Mouse (Mus musculus) kidney, adult 2 months (tissue): Measurements from ENCODE around the gene Slit3. TPM values are rescaled to one million over a fixed set of nuclear protein-coding genes. Genes with fewer than 3 reads are reported as not detected.

Experiments used
- DNase-seq: peaks from one replicate; pipeline ENCODE4 v3.0.0; 2021
- H3K27ac ChIP-seq: fragments of 200-500 bp; 2 replicates; pipeline ENCODE4 v1.5.1; 2012; ENCODE audit warnings: low read depth, low read length, control low read depth, inconsistent platforms; ENCODE audit not compliant: insufficient read depth
- H3K27me3 ChIP-seq: fragments of 200-500 bp; replicated peaks from 2 replicates; pipeline ENCODE4 v1.6.1; 2012; ENCODE audit warnings: mild to moderate bottlenecking, moderate library complexity, low read length, inconsistent platforms; ENCODE audit not compliant: control insufficient read depth, insufficient read depth
- H3K36me3 ChIP-seq: fragments of 200-500 bp; 2 replicates; pipeline ENCODE4 v1.6.1; 2012; ENCODE audit warnings: mild to moderate bottlenecking, moderate library complexity, low read length, inconsistent platforms; ENCODE audit not compliant: control insufficient read depth, insufficient read depth
- H3K4me1 ChIP-seq: fragments of 200-500 bp; 2 replicates; pipeline ENCODE4 v1.6.1; 2011; ENCODE audit warnings: low read length; ENCODE audit not compliant: control insufficient read depth, insufficient read depth
- H3K4me3 ChIP-seq: fragments of 200-500 bp; 2 replicates; pipeline ENCODE4 v1.5.1; 2011; ENCODE audit warnings: mild to moderate bottlenecking, low read depth, low read length, control low read depth; ENCODE audit not compliant: insufficient read depth
- CTCF ChIP-seq: fragments of 200-500 bp; conservative IDR thresholded peaks from 2 replicates; pipeline ENCODE4 v1.5.1; 2011; ENCODE audit warnings: low read depth, mild to moderate bottlenecking, control low read depth, low read length, moderate library complexity, mixed read lengths; ENCODE audit not compliant: insufficient read depth, insufficient read length
- POLR2A ChIP-seq: fragments of 200-500 bp; IDR thresholded peaks from one replicate; pipeline ENCODE4 v1.6.1; 2011; ENCODE audit warnings: low read depth, low read length, control low read depth
- WGBS: fragments of 180-500 bp; shearing (Covaris S2); methylation state at CpG from one replicate; pipeline ENCODE4 v1.1.7; 2018; 5-methylcytosine and 5-hydroxymethylcytosine counted together
- polyA plus RNA-seq: library from polyadenylated mRNA; depleted of rRNA; stranded (reverse); fragments of >200 nt; gene quantifications from 2 replicates; pipeline ENCODE4 v1.2.3, GENCODE M21; 2012

The Slit3 gene
- polyA plus RNA-seq, 1 experiment, result 8.4 TPM

GRCm38 (mm10) chr11:35537128-35538088 is 416.4 kb downstream of the Slit3 start:
- TF ChIP-seq POLR2A (no peak), CTCF (no peak)
- Histone ChIP-seq H3K4me1 (no peaks in the 10 kb centered on the region), H3K36me3 (no peaks in the 10 kb centered on the region), H3K4me3 (no peak overlapping the region), H3K27ac (no peak overlapping the region), H3K27me3 (no peaks in the 10 kb centered on the region)
- DNase-seq, result no peak
- 74% methylated on average over 18 of the region's 18 CpGs for whole genome bisulfite sequencing

DNA sequence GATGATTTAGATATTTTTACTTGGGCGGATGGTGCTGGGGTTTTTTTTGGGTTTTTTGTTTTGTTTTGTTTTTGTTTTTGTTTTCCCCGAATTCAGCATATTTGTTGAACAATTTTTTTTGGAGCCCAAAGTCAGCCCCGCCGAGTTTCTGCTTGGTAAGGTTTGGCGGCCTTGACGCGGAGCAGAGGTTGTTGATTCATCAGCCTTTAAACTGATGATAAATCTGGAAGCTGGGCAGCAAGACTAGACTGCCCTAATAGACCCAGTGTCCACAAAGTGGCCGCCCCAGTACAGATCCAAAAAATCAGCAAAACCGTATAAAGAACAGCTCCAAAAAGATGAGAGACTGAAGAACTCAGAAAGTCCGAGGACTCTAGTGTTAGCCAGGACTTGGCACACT is 421.7 kb downstream of the Slit3 start:
- no peaks in the 10 kb centered on the region for H3K4me1 ChIP-seq
- no peaks in the 10 kb centered on the region for H3K36me3 ChIP-seq
- no peaks in the 10 kb centered on the region; the same call in 1 of the 2 replicates for H3K27me3 ChIP-seq
- H3K27ac ChIP-seq, result no peak overlapping the region
- DNase-seq, result no peak
- H3K4me3 ChIP-seq, result no peak overlapping the region
- 92% methylated on average over 10 of the region's 10 CpGs for WGBS
- TF ChIP-seq POLR2A (no peak), CTCF (no peak)

DNA sequence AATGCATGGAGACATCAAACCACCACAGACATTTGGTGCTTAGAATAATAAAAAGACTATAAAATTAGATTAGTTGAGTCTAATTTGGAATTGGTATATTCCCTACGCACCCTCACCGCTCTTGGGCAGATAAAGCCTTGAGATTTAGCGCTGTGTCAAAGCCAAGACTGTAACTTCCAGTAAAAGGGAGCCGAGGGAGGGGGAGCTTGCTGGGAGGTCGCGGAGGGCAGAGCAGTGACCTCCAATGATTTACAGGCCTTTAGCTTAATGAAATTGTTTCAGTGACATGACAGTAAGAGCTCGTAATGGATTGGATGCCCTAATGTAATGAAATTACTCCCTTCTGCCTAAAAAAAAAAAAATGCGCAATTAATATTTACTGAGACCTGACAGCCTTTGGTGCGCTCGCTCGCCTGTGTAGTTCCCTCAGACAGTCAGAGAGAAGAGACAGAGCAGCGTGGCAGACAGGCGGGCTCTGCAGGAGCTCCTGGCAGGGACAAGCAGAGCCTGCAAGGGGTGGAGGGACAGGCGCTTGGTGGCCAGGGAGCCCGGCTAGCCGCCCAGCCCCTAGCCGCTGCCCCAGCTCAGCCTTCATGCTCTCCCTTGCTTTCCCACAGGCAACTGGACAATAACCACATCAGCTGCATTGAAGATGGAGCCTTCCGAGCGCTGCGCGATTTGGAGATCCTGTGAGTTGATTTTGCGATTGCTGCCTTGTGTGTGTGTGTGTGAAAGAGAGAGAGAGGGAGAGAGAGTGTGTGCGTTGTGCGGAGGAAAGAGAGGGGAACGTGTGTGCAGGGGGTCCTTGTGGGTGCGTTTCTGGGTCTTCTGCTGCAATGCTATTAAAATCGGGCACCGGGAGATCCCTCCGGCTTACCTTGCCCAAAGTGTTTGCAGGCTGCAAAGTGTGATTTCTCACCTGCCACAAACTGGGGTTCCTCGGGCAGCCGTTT is 423.4 kb downstream of the Slit3 start:
- DNase-seq, result no peak
- Histone ChIP-seq H3K4me1 (no peaks in the 10 kb centered on the region), H3K4me3 (no peak overlapping the region), H3K27ac (no peak overlapping the region), H3K36me3 (no peaks in the 10 kb centered on the region), H3K27me3 (no peaks in the 10 kb centered on the region; the same call in 1 of the 2 replicates)
- TF ChIP-seq POLR2A (no peak), CTCF (no peak)
- 40% methylated on average over 31 of the region's 31 CpGs for WGBS

GRCm38 (mm10) chr11:35546081-35546822 is 425.2 kb downstream of the Slit3 start:
- H3K27me3 ChIP-seq, result no peaks in the 10 kb centered on the region; the same call in 1 of the 2 replicates

GRCm38 (mm10) chr11:35550036-35550435 is 429.0 kb downstream of the Slit3 start:
- no peak for DNase-seq
- Histone ChIP-seq H3K27ac (no peak overlapping the region), H3K36me3 (no peaks in the 10 kb centered on the region), H3K27me3 (no peaks in the 10 kb centered on the region), H3K4me1 (no peaks in the 10 kb centered on the region), H3K4me3 (no peak overlapping the region)
- WGBS, result 90% methylated on average over 9 of the region's 9 CpGs
- TF ChIP-seq POLR2A, result no peak
- no peak for TF ChIP-seq CTCF

More at GRCm38 (mm10) chr11:35546081-35546822, 425.2 kb downstream of the Slit3 start:
- Histone ChIP-seq H3K4me1 (no peaks in the 10 kb centered on the region), H3K27ac (no peak overlapping the region), H3K36me3 (no peaks in the 10 kb centered on the region), H3K4me3 (no peak overlapping the region)
- 36% methylated on average over 7 of the region's 7 CpGs for WGBS
- no peak for DNase-seq
- TF ChIP-seq CTCF, result no peak

- TF ChIP-seq CTCF (no peak), POLR2A (no peak)
- no peak overlapping the region for H3K4me3 ChIP-seq
- H3K4me1 ChIP-seq, result no peaks in the 10 kb centered on the region
- no peaks in the 10 kb centered on the region for H3K27me3 ChIP-seq
- no peaks in the 10 kb centered on the region for H3K36me3 ChIP-seq
- WGBS, result 78% methylated on average over 11 of the region's 11 CpGs
- H3K27ac ChIP-seq, result no peak overlapping the region
- no peak for DNase-seq
Measured at GRCm38 (mm10) chr11:35556192-35556591, 435.2 kb downstream of the Slit3 start.

- no peaks in the 10 kb centered on the region for H3K4me1 ChIP-seq
- TF ChIP-seq POLR2A, result no peak
- TF ChIP-seq CTCF, result no peak
- no peak overlapping the region for H3K27ac ChIP-seq
- 95% methylated on average over 8 of the region's 8 CpGs for WGBS
- H3K4me3 ChIP-seq, result no peak overlapping the region
- H3K27me3 ChIP-seq, result no peaks in the 10 kb centered on the region
- H3K36me3 ChIP-seq, result no peaks in the 10 kb centered on the region
- no peak for DNase-seq
Measured at GRCm38 (mm10) chr11:35557476-35557875, 436.5 kb downstream of the Slit3 start.
